Mouse (Mus musculus): ENCODE results near the gene Glra2. TPM values are rescaled to one million over a fixed set of nuclear protein-coding genes. Genes with fewer than 3 reads are reported as not detected.

The Glra2 gene
- polyA plus RNA-seq, 1 experiment from 2014 or later, result not detected

- Histone ChIP-seq H3K4me1 (ENCODE audit: control insufficient read depth in 2 of 2, insufficient read depth in 2 of 2, low read length in 2 of 2) (no peaks in the 10 kb centered on the region), H3K27me3 (ENCODE audit: control insufficient read depth, insufficient read depth, low read length) (no peaks in the 10 kb centered on the region), H3K9ac (ENCODE audit: low read length) (no peak overlapping the region), H3K36me3 (ENCODE audit: control insufficient read depth, insufficient read depth, low read length) (no peaks in the 10 kb centered on the region), H3K4me2 (ENCODE audit: low read length) (no peak overlapping the region), H3K4me3 (ENCODE audit: control insufficient read depth in 1 of 2, insufficient read depth in 1 of 2, low read depth in 1 of 2, low read length in 2 of 2) (no peak overlapping the region), H3K27ac (replicated peaks in 1 of 2; ENCODE audit: control insufficient read depth in 1 of 2, insufficient read depth in 1 of 2, low read depth in 2 of 2, low read length in 2 of 2) (no peak overlapping the region), H3K9me3 (ENCODE audit: control insufficient read depth, low read length) (no peaks in the 10 kb centered on the region)
- no peak for ATAC-seq (ENCODE audit: insufficient number of reproducible peaks, insufficient read depth, low FRiP score, low read depth)
- WGBS, result 71% methylated on average over 1 of the region's 1 CpGs
Observed at GRCm38 (mm10) chrX:165156549-165156948, 170.6 kb downstream of the Glra2 start.

- H3K27ac ChIP-seq (replicated peaks in 1 of 2; ENCODE audit: control insufficient read depth in 1 of 2, insufficient read depth in 1 of 2, low read depth in 2 of 2, low read length in 2 of 2), result no peak overlapping the region
- ATAC-seq (ENCODE audit: insufficient number of reproducible peaks, insufficient read depth, low FRiP score, low read depth), result no peak
- no peaks in the 10 kb centered on the region for H3K36me3 ChIP-seq (ENCODE audit: control insufficient read depth, insufficient read depth, low read length)
- H3K4me2 ChIP-seq (ENCODE audit: low read length), result no peak overlapping the region
- H3K4me3 ChIP-seq (ENCODE audit: control insufficient read depth in 1 of 2, insufficient read depth in 1 of 2, low read depth in 1 of 2, low read length in 2 of 2), result no peak overlapping the region
- WGBS, result 66% methylated on average over 1 of the region's 1 CpGs
- H3K9me3 ChIP-seq (ENCODE audit: control insufficient read depth, low read length), result no peaks in the 10 kb centered on the region
- no peak overlapping the region for H3K9ac ChIP-seq (ENCODE audit: low read length)
- H3K4me1 ChIP-seq (ENCODE audit: control insufficient read depth in 2 of 2, insufficient read depth in 2 of 2, low read length in 2 of 2), result no peaks in the 10 kb centered on the region
- H3K27me3 ChIP-seq (ENCODE audit: control insufficient read depth, insufficient read depth, low read length), result no peaks in the 10 kb centered on the region
Observed at GRCm38 (mm10) chrX:165104171-165104570, 223.0 kb downstream of the Glra2 start.
